Mouse (Mus musculus): ENCODE results near the gene Ptpn5. TPM values are rescaled to one million over a fixed set of nuclear protein-coding genes. Genes with fewer than 3 reads are reported as not detected.

Gene Ptpn5
- total RNA-seq (2022) = not detected

DNA sequence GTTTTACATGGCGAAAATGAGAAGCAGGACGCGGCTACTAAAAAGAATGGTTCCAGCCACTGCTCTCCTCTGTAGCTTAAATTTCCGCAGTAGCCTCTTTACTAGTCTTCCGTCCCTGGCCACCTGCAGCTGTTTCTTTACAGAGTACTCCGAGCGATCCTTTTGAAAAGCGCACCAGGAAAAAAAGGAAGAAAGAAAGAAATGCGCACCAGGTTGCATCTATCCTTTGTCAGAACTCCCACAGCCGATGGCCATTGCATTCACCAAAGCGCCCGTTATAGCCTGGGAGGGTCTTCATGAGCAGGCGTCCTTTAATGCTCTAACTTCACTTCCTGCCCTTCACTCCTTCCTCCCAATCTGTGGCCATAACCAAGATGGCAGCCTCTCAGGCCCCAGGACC, at the start of gene Ptpn5:
Gene Ptpn5, minus strand, starts transcription at position 354 of the 400 bp plus-strand sequence.
- DNase-seq (ENCODE audit: low spot score in 2 of 2) = no peak

DNA sequence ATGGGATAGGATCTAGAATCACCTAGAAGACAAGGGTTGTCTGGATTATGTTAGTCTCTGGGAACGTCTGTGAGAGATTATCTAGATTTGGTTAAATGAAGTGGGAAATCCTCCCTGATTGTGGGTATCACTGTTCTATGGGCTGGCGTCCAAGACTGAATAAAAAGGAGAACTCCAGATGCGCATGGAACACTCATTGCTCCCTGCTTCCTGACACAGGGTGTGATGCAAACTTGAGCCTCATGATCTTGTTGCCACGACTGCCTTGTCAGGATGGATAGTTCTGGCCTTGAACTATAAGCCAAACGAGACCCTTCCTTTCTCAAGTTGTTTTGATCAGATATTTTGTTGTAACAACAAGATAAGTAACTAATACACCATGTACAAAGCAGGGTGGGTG, 37.3 kb upstream of the Ptpn5 start:
- no peak for DNase-seq (ENCODE audit: low spot score in 2 of 2)

DNA sequence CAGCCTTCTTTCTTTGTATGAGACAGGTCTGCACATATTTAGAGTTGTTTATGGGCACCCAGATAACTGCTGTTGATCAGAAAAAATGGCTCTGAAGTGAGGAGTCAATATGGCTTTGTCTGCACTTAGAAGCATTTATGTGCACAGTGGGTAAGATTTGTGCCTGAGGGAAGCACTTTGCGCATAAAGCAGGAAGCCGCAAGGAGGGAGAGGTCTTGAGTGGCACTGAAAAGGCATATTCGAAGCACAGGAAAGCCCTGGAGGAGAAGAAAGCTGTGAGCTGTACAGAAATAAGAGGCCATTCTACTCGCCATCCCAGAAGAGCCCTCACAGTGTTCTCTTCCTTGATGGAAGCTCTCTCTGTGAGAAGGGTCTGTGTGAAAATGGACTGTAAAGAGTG, 31.5 kb upstream of the Ptpn5 start:
- no peak for DNase-seq (ENCODE audit: low spot score in 2 of 2)

DNA sequence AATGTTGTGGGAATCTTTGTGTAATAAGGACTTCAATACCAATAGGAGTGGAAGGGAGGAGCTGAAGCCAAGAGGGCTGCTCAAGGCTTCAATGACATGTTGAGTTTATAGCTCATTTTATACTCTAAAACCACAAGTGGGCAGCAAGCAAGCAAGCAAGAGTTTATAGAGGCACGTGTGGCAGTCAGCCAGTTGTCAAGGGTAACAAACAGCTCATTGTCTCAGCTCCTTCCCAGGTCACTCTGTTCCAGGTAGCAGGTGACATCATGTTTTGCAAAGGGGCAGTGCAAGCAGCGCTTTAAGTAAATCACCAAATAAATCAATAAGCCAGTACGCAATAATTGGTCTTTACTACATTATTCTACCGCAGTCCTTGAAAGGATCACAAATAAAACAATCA, 29.7 kb upstream of the Ptpn5 start:
- DNase-seq (ENCODE audit: low spot score in 2 of 2) = no peak

DNA sequence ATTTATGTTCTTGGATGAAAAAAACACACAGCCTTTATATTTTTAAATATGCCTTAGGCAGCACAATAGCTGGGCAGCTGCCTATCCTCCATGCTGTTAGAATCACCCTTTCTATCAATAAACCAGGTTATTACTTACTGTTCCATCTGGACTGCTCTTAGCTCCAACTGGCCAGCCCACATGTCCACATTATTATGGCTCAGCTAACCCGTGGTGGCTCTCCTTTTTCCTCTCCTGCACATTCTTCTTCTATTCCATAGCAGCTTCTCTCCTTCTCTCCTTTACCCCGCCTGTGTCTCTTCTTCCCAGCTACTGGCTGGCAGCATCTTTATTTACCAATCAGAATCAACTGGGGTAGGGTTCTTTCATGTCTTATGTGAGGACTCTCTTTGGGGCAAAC, 25.0 kb upstream of the Ptpn5 start:
- no peak for DNase-seq (ENCODE audit: low spot score in 2 of 2)

DNA sequence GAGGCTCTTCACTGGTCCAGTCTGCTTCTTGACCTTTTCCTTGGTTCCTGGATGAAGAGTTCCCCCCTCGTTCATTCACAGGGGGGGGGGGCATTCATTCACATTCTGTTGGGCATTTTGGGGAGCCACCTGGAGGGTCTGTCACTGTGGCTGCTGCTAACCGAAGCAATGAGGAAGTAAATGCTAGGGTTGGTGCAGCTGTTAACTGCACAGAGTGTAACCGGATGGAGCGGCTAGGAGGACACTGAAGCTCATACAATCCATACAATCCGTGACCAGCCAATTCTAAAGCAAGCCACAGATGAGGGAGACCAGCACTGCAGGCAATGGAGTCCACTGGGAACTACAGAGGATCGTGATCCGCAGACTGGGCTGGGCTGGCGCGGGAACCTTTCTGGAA, 24.3 kb upstream of the Ptpn5 start:
- no peak for DNase-seq (ENCODE audit: low spot score in 2 of 2)

DNA sequence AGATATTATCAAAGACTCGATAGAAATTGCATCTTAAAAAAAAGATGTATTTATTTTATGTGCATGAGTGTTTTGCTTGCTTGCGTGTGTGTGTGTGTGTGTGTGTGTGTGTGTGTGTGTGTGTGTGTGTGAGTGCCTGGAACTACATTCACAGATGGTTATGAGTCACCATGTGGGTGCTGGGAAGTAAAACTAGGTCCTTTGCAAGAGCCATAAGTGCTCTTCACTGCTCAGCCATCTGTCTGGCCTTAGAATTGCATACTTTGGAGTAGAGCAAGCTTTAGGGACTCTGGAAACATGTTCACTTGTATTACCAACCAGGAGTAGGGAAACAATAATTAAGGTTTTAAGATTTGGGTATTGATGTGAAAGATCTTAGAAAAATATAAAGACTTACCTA, 22.4 kb upstream of the Ptpn5 start:
- no peak for DNase-seq (ENCODE audit: low spot score in 2 of 2)

DNA sequence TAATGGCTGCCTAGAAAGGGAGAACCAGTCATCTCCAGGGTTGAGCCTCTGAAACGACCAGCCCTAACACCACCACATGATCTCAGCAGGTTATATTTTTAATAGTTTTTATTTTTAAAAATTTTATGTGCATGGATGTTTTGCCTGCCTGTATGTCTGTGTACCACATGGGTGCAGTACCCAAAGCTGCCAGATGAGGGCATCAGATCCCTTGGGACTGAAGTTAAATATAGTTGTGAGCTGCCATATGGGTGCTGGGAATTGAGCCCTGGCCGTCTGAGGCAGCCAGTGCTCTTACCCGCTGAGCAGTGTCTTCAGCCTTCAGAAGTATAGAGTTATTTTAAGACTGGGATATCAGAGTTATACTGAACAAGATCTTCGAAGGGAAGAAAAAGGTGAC, 21.9 kb upstream of the Ptpn5 start:
- no peak for DNase-seq (ENCODE audit: low spot score in 2 of 2)

DNA sequence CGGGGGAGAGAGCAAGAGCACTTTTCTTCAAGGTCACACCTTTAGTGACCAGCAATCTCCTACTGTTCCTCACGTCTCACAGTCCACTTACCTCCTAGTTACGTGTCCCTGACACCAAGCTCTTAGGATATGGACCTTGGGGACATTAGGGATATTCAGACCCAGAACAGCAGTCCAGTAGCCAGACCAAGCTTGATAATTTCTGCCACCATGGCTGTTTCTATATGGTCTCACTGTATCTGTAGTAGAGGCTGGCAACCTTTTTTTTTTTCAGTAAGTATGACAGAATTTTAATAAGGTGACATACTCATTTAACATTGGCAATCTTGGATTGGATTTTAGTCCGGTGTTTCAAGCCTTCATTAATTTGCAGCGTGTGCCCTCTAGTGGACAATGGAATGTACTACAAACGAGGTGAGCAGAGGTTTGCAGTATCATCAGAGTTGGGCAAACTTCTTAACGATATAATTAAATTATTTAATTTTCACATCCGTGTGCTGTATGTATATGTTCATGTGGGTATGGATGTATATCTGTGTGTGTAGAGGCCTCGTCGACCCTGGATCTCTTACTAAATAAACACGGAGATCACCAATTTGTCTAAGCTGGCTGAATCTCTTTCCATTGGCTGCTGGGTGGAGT, 17.1 kb upstream of the Ptpn5 start:
- no peak for DNase-seq (ENCODE audit: low spot score in 2 of 2)

DNA sequence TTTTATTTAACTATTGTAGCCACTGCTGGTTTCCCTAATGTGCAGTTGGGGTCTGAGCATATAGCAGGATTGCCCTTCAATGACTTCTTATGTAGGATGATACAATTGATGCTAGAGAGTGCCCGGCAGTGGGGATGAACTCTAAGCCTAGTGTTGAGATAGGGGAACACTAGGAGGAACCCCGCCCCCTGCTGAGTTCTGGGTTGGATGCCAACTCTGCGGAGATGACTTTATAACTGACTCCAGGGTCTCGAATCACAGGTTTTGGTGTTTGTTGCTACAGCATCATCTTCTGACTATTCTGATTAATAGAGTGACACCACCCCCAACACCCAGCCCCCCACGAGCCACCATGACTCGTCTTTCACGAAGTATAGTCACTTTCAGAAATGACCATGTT, 14.8 kb upstream of the Ptpn5 start:
- DNase-seq (ENCODE audit: low spot score in 2 of 2) = no peak

DNA sequence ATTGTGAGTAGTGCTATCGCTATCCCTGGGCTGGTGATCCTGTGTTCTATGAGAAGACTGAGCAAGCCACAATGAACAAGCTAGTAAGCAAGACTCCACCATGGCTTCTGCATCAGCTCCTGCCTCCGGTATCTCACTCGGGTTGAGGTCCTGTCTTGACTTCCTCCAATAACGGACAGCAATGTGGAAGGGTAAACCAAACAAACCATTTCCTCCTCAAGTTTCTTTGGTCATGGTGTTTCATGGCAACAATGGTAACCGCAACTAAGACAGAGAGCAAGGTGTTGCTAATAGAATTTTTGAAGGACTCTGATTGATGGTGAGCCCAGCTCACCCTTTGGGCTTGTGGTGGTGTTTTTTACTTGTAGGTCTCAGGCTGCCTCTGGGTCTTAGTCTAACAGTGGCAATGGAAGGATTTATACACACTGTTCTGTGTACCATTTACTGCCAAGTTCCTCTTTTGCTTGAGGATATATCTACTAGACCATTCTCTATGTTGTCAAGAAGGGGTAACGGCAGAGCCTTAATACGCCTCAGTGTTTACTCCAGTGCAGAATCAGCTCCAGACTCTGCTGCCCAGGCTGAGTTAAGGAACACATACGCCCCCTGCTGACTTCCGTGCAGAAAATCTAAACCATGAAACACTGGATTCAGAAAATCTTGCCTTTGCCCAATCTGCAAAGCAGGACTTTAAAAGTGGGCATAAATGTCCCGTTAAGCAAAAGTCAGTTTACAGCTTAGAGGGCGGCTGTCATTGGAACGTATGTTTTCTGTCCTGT, 12.7 kb upstream of the Ptpn5 start:
- no peak for DNase-seq (ENCODE audit: low spot score in 2 of 2)

DNA sequence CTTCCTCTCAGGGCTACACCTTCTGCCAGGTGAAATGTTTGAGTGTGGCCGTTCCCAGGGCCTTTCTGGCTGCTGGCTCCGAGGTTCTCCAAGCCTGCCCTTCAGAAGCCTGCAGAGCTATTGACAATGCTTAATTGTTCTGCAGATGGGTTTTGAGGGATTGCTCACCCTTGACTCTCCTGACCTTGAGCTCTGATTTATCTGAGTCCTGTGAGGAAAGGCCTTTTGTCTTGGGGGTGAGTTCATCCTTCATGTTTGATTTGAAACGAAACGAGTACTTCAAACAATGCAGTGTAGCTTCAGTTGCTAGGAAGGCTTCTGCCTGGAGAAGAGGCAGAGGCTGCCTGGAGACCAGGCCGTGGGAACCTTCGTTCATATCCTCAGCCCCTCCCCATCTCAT, 10.8 kb upstream of the Ptpn5 start:
- DNase-seq (ENCODE audit: low spot score in 2 of 2) = no peak

DNA sequence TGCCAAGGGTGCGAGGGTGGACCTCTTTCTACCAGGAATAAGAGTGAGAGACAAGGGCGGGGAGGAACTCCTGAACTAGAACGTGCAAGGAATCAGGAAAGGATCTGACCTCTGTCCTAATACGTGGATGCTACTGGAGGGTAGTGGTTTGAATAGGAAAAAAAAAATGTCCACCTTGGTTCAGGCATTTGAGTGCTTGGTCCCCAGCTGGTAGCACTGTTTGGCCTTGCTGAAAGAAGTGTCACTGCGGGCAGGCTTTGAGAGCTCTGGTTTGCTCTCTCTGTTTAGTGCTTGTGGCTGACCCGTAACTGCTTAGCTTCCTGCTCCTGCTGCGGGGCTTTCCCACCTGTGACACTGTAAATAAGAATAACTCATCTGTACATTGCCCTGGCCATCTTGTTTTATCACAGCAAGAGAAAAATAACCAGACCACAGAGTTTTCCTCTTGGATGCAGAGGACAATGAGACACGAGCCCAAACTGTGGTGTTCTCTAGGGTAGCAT, 6.4 kb upstream of the Ptpn5 start:
- no peak for DNase-seq (ENCODE audit: low spot score in 2 of 2)

DNA sequence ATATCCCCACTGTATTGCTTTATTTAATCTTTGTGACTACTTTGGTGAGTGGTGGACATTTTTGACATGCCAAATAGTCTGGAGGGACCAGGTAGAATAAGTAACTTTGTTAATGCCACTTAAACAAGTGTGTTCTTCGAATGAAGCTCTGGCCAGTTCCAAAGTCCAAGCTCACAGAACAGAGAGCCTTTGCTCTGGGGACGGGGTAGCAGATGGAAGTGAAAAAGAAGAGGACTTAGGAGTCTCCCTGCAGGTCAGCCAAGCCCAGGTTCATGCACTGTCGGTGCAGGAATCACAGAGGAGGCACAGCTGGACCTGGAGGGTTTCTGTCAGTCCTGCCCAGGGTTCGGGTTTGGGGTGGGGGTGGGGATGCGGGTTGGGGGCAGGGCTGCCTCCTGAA, 1.1 kb upstream of the Ptpn5 start:
- no peak for DNase-seq (ENCODE audit: low spot score in 2 of 2)

DNA sequence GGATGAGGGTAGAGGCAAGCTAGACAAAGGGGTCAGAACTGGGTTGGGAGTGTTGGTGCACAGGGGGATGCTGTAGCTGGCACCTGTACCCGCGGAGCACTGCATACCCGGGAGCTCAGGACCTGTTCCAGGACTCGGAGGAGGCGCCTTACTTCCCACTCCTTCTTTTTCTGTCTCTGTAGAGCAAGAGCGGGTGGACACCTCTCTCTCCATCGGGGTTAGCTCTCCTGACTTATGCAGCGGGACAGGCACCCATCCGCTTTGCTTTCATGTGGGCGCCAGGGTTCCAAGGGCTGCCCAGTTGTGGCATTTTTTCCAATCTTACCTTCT, 588 bp downstream of the Ptpn5 start:
- no peak for DNase-seq (ENCODE audit: low spot score in 2 of 2)

DNA sequence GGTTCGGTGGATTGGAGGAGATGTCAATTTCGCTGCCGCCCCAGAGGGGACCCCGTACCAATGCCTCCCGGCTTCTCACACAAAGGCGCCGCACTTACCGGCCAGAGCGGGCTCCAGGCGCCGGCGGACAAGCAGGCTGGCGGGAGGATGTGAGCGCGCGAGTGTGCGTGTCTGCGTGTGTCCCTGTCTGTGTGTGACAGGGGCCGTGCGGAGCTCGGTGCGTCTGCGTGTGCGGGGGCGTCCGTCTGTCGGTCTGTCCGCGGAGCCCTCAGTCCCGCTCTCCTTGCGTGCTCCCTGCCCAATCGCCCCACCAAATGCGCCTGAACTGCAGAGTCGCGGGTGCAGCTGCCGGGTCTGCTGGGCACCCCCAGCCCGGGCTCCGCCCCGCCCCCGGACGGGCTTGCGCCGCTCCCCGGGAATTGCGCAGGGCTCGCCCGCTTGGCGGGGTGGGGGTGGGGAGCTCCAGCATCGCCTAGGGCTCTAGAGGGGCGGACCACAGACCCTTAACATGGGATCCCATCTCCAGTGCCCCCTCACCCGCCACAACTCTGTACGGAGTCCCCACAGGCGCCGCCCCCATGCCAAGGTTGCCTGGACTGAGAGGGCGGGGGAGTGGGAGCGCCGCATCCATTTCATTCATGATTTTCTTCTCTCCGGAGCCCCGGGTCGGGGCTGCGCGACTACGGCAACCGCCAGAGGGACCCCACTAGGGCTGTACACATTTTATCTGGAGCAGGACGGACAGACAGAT, 1.1 kb downstream of the Ptpn5 start:
- no peak for DNase-seq (ENCODE audit: low spot score in 2 of 2)

DNA sequence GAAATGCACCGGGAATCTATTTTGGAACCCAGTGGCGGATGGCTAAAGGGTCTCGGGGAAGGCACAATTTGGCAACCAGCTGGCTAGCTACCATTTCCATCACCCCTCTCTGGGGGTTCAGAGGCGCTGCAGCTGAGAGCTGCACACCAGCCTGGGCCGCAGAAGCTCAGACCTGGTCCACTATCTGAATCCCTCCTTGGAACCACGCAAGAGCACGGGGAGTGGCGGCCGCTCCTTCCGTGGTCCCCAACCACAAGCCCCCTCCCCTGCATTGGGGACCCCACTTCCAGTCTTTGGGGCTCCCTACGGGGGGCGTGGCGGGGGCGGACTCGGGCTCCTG, 1.7 kb downstream of the Ptpn5 start:
- no peak for DNase-seq (ENCODE audit: low spot score in 2 of 2)

DNA sequence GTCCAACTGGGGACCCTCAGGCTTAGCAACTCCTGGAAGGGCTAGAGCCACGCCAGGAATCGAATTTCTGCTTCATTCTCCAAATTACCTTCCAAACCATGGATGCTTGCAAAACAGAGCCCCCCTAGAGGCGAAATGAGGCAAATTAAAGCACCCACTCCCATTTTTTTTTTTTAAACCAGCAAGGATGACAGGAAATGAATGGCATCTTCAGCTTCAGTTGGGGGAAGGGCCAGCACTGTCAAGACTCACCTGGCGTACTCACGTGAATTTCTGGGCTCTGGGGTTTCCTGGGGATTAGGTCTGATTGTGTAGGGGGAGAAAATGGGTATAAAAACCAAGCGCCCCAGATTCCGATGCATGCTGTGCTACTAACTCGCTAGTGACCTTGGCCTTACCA, 2.2 kb downstream of the Ptpn5 start:
- DNase-seq (ENCODE audit: low spot score in 2 of 2) = no peak

DNA sequence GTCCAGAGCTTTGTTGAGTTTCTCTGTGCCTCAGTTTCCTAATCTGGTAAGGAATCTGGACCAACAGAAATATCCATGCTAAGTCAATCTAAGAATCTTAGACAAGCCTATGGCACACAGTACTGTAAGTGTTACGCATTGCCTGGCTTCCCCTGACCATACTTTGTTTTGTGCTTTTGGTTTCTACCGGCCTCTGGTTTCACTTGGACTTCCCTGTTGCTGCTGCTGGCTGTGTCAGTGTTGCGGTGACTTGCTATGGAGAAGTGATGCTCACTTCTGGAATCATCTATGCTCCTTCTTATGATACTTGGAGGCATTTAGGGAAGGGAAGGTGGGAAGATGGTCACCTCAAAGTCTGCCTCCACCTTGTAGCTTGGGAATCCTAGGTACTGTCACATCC, 11.5 kb downstream of the Ptpn5 start:
- no peak for DNase-seq (ENCODE audit: low spot score in 2 of 2)

DNA sequence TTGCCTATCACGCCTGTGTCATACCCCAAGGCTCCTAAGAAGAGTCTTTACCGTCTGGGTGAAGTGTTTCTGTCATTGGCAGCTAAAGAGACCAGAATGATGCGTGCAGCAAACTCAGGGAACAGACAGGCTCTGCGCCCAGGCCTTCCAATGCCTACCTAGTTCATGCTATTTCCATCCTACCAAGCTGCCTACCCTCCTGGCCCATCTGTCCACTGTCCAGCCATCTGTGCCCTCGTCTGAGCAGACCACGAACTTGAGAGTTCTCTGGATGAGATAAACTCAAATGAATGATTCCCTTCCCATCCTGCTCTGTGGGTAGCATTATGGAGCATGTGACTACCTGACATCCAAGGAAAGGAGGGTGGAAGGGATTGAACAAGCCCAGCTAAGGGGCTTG, 16.8 kb downstream of the Ptpn5 start:
- no peak for DNase-seq (ENCODE audit: low spot score in 2 of 2)

DNA sequence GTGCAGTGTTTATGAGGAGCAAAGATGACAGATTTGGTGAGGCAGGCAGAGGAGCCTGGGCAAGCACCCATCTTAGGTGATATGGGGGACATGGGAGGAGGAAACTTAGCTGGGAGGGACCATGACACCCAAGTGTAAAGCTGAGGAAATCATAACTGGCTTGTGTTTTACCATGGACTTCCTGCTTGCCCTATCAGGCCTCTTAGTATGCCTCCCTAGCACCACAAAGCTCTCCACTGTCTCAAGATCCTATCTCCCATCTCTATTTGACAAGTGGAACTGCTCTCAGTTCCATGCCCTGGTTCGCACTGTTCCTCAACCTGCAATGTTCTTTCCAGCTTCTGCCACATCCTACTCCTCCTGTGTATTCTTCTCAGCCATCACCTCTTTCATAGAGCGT, 18.0 kb downstream of the Ptpn5 start:
- no peak for DNase-seq (ENCODE audit: low spot score in 2 of 2)

DNA sequence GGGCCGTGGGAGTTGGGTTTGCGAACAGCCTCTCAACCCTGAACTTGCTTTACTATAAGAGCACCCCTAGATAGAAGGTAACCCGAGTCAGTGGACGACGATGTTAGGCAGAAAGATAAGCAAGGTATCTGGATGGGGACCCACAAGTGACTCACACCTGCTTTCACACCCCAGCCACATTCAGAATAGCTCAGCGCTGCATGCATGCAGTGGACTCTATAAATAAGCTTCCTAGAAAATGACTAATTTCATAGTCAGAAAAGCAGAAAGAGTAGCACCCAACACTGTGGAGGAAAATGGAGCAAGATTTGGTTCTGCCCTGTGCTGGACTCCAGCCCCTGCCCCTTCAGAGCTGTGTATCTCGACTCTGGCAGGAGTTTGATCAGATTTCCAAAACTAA, 20.1 kb downstream of the Ptpn5 start:
- DNase-seq (ENCODE audit: low spot score in 2 of 2) = no peak

DNA sequence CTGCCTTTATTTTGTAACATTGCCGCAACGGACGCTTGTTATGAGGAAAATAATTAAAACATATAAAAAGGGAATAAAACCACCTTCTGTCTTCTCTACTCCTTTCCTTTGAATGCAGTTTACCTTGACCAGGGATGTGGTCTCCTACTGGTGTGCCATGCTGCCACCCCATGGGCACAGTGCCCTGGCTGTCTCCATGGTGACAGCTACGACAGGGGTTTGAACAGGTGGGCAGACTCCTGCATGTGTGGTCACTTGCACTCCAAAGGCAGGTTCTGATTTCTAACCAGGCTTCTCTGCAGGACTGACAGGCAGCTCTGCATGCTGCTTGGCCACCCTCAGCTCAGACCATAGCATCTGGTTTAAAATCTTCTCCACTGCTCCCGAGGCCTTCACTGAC, 21.4 kb downstream of the Ptpn5 start:
- DNase-seq (ENCODE audit: low spot score in 2 of 2) = no peak

Measured in gastrocnemius, adult 8-10 months (tissue).